Mouse (Mus musculus): Measurements from ENCODE around the gene Kalrn.

The Kalrn gene

DNA sequence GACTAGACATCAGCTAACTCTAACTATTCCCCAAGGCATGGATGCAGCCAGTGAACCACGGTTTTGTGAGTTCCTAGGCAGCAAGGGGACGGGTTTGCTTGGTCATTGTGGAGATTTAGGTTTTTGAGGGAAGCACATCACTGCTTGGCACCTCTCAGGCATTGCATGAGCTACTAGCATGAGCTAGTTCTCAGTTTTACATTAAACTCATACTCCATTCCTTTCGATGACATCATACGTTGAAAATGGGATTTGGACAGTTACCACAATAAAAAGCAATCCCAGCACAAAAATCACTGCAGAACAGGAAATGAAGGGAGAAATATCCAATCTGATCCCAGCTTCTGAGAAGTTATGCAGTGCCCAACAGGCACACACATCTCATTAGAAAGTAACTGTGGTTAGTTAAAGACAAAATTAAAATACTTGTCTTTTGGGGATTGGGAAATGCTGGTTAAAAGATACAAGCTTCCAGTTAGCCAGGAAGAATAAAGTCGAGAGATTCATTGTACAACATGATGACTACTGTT, 23.8 kb downstream of the Kalrn start:
- no peak for DNase-seq

DNA sequence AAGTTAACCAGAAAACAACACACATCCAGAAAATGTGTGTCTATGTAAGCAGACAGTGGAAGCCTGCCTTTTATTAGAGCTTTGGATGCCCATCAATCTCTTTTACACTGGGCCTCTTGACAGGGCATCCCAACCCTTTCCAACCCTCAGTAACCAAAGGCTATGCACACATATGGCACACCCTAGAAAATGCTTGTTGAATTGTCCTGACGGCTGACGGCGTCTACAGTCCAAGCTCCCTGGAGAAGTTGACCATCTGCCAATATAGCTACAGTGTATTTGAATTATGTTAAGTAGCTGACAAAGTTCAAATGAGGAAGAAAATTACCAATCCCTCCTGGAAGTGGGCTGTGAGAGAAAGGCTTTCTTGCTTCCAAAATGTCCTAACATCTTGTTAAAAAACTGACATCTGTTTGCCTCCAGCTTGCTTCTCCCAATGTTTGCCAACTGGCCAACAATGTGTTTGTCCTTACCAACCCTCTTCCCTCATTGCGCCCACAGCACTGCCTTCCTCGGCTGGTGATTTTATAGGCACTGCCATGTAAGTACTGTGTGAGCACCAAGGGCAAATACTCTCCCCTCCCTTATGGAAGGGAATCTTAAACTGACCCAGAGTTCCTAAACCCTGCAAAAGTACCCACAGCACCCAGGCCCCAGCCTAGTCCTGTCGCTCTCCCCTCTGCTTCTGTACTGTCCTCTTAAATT, 26.4 kb downstream of the Kalrn start:
- no peak for DNase-seq

DNA sequence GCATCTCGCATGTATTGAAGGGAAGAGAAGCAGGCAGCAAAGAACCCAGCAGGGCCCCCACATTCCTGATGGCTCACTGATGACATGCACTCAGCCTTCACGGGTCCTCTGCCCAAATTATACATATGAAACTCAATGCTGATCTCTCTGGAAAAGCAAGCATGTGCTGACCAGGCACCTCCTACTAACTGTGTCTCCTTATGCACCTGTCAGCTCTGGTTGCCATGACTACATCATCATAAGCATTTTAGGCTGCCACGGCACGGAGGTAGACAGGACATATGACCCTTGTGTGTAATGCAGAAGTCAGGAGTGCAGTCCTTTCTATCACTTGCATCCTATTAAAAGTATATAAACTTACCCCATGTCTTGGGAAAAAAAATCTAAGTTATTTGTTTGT, 29.6 kb downstream of the Kalrn start:
- DNase-seq = no peak

DNA sequence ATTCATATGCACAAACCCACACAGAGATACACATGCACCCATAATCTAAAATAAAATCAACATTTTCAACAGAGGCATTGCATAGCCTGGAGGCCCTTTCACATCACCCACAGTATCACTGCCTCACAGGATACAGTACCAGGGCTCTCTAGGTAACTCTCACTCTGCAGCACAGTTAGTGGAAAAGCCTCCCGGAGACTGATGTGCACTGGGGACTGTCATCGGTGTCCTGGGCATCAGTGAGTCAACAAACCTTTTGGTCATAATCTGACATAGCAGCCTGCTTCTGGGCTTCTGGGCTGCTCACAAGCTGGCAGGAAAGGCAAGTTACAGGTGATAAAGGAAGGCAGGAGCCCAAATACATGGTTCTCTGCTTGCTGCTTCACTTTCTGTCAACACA, 31.0 kb downstream of the Kalrn start:
- no peak for DNase-seq

DNA sequence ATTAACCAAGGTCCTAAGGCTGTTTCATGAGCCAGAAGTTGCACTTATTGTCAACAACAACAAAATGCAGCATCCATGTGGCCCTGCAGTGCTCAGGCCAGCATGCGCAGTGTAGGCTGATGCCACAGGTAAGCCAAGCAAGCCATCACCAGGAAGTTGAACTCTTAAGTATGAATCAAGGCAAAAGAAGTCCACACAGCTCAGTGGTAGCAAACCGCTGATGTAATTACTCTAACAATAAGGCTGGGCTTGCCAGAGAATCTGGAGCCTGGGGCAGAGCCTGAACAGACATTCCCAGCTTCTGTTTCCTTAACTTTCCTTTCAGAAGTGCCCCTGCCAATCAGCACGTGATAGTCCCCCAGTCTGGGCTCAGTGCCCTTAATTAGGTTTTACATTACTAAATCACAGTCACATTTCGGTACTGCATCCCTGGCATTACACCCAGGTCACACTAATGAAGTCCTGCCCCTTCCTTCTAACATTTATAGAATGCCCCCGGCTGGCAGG, 34.6 kb downstream of the Kalrn start:
- no peak for DNase-seq

DNA sequence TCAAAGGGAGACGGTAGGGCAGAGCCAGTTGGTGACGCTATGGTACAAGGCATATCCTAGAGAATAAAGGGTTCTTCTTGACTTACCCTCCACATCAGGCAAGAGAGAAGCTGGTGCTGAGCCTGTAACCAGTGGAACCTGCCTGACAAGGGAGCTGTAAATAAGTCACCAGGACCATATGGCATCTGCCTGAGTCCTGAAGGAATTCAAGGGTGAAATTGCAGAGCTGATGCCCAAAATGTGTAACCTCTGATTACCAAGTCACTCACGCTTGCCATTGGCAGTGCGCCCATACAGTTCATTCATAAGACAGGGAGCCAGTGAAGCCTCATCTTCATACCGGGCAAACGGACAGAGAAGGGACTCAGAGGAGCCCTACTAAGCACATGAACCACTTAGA, 37.0 kb downstream of the Kalrn start:
- DNase-seq = no peak

DNA sequence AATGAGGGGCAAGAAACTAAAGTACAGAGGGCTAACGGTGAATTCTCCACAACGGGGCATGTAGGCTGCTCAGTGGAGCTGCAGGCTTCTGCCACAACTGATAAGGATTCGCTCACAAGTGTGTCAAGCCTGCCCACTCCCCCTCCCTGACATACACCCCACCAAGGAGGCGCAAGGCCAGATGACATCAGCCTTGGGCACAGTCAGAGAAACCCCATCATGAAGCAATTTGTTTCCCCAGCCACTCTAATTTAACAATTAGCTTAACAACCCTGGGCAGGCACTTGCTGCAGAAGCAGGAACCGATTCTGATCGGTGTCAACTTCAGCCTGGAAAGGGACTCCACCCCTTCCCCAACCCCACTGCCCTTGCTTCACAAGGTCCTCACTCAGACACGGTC, 38.2 kb downstream of the Kalrn start:
- DNase-seq = peak; percentile 48

DNA sequence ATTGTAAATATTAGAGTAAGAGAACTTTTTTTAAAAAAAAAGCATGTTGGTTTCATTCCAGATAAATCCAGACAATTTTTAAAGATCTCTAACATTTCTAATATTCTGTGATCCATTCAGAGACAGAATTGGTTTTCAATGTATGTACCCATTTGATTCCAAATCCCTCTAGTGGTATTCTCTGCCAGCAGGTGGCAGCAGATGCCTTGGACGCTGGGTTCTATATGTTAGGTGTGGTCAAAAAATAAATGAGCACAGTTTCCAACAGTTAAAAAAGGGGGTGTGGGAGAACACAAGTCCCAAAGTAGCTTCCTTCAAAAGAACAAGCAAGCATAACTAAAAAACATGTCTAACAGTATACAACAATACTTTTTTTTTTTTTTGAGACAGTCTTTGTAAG, 41.8 kb downstream of the Kalrn start:
- DNase-seq = peak; percentile 44

DNA sequence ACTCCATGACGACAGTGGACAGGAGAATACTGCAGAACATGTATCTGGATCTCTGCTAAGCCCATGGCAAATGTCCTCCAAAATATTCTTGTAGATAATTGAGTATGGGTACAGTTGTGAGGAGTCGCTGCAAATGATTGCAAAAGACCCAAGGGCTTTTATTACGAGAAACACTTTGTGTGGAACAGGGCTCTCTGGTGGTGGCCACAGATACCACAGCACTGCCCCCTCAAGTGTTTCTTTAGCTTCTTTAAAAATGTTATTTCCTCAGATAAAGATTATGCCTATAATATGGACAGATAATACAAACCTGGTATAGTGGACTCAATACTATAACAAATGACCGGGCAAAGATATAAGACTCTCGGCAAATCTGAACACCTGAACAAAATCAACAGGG, 43.3 kb downstream of the Kalrn start:
- no peak for DNase-seq

DNA sequence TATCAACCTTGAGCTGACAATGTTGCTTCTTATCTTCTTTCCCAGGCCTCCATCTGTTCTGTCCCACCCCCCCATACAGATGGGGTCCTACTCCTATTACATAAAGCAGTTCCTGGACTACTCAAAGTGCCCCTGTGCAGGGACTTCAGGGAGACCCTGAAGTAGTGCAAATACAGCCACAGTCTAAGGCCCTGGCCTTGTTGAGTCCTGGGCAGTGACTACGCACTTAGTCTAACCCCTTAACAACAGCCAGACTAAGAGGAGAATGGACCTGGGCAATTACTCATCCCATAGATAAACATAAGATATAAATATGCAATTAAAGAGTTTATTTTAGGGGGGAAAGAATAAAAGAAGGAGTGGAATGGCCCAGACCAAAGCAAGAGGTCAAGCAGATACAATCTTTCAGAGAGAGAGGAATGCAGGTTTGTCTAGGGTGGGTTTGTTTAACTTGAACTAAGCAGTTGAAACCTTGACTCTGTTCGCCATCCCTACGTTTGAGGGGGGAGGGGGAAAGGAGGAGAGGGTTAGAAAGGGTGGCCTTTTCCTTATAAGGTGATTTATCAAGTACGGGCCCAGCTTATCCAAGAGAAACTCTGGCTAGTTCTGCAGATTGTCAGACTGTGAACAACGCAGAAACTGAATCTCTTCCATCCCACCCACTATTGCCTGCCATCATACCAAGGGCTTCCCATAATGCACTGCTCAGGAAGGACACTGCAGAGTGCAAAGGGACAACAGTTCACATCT, 44.9 kb downstream of the Kalrn start:
- no peak for DNase-seq

DNA sequence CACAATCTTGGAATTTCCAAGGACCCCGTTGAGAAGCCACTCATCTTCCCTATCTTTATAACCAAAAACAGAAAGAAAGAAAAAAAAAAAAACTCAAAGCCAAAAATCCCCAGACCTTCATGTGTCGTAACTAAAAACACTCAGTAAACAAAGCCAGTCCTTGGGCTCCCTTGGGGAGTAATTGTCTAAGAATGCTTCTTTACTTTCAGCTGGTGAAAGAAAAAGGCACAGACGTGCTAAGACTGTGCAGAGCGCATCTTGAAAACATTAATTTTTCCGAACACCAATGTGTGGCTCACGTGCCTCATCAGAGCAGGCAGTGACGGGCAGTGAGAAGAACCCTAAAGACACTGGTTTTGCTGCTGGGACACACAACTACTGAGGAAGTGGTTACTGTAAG, 47.0 kb downstream of the Kalrn start:
- no peak for DNase-seq

DNA sequence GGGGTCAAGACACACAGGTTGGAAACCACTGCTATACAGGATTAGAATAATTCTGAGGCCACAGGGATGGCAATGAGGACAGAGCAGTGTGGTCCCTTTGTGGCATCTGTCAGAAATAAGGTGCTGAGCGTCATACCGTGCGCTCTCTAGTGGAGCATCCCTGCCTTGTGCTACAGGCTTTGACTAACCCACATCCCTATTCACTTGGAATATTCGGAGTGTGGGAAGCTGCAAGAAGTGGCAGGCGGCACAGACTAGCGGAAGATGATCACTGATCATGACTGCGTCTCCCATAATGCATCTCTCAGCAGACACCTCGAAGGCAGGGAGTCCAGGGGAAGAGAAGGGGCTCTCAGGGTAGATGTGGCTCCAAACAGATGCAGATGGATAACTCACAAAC, 47.5 kb downstream of the Kalrn start:
- DNase-seq = no peak

DNA sequence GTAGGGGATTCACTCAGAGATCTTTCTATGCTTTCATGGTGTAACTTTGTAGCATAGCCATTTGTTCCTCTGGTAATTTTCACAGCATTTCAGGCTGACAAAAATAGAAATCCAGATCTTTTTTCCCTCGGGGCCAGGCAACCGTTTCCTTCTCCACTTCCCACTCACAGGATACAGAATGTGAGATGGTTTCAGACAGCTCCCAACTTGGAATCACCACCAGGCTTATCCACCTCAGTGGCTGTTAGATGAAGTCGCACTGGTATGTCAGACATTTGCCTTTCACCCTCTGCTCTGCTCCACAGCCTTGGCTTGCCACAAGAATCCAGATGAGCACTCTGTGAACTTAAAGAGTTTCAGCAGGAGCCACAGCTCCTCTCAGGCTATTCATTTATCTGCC, 48.1 kb downstream of the Kalrn start:
- no peak for DNase-seq

DNA sequence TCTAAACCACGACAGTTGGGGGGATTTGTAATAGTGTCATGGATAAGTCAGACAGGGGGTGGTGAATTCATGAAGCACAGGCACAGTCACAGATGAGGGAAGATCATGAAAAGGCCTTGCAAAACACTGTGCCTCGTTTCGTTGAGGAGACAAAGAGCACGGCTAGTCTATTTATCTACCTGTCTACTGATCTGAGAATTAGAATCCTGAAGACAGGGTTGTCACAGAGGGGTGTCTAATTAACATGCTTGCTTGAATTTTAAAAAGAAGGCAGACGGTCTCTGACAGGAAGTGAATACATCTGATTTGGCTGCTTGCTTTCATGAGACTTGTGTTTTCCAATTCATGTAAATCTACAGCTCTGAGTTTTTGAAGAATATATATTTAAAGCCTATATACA, 52.3 kb downstream of the Kalrn start:
- no peak for DNase-seq

DNA sequence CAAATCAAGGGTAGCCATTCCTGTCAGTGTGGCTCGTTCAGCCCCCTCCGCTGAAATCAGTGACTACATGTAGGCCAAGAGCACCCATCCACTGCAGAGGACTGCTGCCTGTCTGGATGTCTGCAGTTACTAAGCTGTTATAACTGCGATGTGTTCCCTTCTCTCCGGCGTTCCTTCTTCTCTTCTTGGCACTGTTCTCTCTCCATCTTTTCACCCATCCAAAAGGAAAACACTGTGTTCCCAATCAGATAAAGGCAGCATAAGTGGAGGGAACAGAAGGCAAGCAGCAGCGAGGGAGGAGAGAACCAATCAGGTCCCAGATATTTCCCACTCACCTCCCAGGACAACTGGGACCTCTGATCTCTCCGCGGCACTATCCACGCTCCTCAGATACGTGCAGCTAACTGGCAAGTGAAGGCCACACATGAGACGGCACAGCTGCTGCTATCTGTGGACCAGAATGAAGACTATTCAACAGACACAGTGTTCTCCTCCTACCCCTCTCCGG, 56.4 kb downstream of the Kalrn start:
- no peak for DNase-seq

DNA sequence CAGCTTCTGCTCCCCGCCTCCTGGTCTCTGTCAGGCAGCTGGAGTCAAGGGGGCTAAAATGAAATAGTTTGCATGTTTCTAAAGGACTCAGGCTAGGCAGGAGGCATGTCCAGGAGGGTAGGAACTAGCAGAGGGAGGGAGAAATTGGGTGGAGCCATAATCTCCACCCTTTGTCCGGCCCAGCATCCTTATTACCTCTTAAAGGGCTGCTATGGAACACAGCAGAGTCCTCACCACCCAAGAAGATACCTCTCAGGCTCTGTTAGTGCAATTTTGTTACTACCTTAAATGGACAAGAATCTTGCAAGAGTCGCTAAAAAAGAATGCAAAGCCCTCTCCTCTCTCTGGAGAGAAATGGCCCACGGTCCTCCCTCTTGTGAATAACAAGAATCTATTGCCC, 57.8 kb downstream of the Kalrn start:
- no peak for DNase-seq

DNA sequence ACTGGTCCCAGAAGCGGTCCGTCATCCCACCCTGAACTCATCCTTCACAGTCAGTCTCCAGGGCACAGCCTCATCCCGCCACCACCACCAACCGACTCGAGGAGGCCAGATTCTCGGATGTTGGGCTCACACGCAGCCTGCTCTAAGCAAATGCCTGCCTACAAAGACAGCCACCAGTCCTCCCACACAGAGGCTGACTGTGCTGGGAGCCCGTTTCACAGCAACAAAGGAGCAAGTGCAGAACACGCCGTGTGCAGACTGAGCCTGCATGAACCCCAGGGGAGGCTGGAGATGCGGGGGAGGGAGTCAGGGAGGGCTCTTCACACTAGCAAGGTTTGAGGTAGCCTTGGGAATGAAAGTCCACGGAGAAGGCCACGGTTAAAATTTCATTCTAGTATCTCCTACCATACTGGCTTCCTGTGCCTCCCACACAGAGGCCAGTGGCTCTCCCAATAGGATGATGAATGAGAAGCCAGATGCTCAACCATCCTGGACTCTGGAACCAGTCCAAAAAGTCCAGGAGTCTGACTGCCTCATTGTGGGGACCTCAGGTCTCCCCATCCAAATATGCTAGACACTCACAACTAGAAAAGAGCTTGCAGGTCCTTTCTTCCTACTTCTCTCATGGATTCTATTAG, 59.3 kb downstream of the Kalrn start:
- DNase-seq = no peak

DNA sequence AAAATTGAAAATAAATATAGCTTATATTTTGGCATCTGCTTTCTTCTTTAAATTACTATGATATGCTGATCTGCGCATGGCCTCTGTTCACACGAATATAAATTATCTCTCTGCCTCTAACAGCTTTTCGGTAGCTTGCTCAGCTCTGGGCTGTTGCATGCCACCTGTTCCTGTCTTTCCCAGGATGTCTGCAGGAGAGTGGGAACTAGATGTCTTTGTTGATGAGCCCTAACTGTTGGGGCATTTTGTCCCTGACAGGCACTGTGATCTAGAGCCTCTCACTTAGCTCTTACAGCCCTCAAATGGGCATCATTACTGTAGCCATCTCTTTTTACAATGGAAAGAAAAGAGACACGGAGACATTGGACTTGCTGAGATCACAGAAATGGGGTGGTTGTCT, 61.0 kb downstream of the Kalrn start:
- DNase-seq = no peak

DNA sequence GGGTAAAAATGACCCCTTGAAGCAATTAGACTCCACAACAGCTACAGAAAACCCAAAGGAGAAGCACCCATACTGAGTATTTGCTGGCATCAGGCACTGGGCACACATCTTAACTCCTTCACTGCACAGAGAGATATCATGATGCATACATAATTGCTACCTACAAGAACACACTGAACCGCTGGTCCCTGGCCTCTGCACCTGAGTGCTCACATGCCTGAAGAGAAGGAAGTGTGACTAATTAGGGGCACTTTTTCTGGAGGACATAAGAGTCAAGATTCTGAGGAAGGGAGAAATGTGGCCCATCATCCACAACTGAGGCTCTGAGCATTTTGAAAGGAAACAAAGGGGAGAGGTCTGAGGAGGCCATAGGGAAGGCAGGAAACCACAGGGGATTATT, 65.2 kb downstream of the Kalrn start:
- DNase-seq = no peak

DNA sequence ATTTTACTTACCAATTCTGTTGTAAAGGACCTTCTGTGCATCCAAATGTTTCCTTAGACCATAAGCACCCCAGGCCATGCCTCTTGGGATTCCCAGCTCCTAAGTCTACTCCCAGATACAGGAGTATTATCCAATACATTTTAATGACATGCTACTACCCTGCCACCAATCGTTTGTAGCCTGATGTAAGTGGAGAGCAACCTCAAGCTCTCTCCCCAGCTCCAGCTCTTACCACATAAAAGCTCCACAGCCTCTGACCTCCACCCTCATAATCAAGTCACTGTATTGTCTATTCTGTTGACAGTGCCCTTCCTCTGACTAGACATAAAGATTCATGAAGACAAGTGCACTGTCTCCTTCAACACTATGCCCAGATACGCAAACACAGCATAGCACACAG, 67.3 kb downstream of the Kalrn start:
- no peak for DNase-seq

DNA sequence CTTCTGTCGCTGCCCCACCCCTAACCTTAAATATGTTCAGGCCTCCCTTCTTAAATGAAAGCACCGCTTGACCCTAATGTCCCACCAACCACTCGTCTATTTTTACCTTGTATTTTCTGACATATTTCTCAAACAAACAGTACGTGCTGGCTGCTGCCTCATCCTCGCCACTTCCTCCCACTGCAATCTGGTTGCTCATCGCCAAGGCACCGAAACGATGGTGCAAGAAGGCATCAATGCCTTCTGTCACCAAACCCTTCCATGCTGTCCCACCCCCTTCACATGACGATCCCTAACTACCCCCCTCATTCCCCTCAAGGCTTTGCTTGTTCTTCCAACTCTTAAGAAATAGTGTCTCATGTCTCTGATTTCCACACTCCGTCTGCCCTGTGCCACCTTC, 69.1 kb downstream of the Kalrn start:
- no peak for DNase-seq

DNA sequence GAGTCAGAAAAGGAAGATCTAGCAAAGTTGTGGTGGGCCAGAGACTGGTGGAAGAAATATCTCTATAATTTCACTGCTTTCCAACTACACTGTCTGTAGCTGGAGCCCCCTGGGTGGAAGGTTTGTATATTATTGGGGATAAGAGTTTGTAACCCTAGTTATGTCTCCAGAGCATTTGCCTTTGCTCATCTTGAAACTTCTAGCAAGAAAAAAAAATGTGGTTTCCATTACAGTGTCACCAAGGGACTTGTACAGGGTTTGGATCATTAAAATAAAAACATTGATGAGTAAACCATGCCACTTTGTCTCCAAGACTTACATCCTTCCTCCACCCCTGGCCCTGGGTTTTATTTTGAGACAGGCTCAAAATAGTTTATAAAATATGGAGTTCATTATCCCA, 71.2 kb downstream of the Kalrn start:
- DNase-seq = no peak

DNA sequence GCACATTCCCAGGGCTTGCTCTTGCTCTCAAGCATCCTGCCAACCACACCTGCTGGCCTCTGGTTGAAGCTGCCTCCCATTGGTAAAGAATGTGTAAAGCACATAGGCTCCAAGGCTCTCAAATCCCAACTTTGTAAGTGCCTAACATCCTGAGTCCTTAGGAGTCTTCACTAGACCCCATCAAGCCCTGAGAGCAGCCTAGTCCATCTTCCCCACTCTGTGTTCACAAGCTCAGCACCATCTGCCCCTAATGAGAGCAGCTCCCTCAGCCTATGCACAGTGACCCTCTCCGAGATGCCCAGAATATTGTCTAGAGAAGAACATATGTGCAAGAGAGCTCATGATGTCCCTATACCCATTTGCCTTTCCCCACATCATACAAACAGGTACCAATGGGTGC, 78.6 kb downstream of the Kalrn start:
- no peak for DNase-seq

DNA sequence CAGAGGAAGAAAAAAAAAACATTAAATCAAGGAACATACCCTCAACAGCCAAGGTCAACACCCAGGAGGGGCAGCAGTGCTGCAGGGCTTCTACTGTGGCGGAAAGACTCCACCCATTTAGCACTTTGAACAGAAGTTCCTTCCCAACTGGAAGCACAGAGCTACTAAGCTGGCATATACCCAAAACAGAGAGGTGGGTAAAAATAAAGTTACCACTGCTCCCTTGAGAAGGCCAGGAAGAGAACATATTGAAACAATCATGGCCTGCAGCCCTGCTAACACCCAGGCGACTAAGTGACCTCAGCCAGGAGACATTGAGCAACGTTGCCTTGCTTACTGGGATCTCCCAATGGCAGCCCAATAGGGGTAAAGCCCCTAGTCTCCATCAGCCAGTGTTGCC, 79.4 kb downstream of the Kalrn start:
- no peak for DNase-seq
